Mouse (Mus musculus): ENCODE measurements around the gene Tcerg1l.

The Tcerg1l gene

DNA sequence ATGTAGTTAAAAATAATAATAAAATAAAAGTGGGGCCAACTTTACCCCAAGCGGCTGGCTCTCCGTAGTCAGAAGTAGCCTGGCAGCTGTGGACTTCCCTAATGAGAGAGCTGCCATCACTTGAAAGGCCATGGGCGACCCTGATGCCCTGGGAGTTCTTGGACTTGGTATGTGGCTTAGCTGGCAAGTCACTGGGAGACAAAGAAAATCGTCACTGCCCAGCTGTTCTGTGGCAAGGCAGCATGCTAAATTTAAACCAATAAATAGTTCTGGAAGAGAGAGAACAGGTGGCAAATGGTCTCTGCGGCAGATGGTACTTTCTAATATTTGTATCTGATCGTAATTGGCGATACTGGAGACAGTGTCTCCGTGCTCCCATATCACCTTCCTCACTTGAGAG lies 40.1 kb downstream of the Tcerg1l start:
- DNase-seq (ENCODE audit: low spot score) = no peak

DNA sequence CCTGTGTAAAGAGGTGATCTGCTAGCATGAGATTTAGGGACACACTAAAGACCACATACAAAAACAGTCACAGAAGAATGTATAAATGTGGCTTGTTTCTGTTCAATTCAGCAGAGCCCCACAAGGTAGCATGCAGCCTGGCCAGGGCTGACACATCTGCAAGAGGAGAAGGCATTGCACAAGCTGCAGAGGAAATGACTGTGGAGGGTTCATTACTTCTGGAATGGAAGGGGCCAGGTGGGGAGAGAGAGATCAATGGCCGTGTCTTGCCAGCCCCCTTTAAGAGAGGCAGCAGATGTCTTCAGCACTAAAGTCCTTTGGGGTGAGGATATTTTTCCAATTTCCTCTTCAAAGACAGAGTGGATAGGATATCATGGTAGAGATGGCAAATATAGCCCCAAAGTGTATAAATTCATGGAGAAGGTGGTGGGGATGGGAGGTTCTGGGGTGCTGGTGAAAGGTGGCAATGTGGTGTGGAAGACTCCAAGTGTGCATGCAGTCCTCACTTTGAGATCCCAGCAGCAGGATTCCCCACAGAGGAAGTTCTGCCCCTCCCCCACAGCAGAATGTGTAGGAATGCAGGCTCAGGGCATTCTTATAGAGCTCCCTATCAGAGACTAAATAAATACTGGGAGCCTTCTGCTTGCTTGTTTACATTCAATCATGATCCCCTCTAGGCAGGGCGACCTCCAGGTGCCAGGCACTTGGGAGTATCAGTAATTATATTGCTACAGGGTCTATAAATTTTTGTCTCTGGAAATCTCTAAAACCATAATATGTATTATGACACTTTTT lies 40.7 kb downstream of the Tcerg1l start:
- DNase-seq (ENCODE audit: low spot score) = no peak

DNA sequence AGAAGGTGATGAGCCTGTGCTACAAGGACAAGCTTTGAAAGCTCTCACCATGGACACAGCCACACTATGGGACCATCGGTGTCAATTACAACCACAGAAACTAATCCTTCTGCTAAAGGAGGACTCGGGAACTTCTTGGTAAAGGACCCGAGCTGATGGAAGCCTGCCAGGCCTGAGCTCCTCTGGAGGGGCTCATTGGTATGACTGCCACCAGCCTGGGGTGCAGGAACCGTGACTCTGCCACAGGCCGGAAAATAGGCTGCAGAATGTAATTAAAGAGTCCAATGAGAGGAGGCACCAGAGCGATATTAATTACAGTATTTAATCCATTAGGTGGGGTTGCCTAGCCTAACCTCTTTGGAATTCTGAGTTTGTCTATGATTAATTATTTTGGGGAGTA lies 52.1 kb downstream of the Tcerg1l start:
- DNase-seq (ENCODE audit: low spot score) = no peak

DNA sequence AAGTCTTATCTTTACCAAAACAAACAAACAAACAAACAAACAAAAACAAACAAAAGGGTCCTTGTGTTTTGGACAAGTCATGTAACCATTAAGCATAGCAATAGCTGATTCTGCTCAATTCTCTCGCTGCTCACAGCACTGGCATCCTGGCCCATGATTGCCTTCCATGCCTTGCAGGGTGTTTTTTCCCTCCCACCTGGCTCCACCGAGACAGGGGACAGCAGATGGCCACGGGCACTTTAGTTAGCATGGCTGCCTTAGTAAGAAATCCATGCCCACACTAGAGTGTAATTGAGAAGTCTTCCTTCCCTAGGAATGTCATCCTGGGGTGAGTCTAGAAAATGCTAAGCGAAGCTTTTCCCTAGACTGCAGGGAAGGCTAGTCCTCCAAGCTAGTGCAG lies 59.1 kb downstream of the Tcerg1l start:
- no peak for DNase-seq (ENCODE audit: low spot score)

DNA sequence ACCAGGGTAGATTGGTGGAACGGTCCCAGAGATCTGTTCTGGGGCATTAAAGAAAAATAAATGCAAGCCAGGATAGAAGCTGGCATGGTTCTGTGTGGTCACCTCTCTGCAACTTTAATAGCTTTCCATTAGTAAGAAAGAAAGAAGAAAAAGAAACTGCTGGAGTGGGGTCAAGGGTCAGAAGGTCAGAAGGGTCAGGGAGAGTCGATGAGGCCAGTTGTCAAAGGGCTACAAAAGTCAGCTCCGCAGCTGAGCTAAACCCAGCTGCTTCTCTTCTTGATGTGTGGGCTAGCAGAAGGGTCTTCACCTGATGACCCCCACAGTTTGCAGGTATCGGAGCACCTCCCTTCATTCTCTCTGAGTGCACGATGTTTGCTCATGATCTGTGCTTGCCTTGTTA lies 59.6 kb downstream of the Tcerg1l start:
- DNase-seq (ENCODE audit: low spot score) = no peak

DNA sequence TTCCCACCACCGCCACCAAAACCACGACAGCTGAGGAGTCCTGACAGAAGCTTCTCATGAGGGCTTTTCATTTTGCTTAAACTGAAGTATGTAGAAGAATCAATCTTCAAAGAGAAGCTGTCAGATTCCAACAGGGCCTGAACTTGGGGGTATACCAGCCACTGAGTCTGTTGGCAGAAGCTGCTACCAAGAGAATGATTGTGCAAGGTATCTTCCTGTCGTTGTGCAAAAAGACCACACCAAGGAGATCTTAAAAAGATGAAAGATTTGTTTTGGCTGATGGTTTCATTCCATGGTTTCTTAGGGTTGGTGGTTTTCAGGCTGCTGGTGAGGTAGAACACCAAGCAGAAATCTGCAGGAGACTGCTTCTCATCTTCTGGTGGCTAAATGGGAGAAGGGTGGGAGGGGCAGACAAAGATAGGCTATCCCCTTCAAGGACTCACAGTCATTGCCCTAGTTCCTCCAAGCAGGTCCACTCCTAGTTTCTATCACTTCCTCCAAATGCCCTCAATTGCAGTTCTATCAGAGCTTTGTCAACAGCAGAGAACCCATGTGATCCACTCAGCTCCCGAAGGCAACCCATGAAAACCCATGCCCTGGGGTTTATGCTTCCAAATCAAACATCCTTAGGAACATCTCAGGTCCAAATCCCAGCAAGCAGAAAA lies 64.9 kb downstream of the Tcerg1l start:
- no peak for DNase-seq (ENCODE audit: low spot score)

DNA sequence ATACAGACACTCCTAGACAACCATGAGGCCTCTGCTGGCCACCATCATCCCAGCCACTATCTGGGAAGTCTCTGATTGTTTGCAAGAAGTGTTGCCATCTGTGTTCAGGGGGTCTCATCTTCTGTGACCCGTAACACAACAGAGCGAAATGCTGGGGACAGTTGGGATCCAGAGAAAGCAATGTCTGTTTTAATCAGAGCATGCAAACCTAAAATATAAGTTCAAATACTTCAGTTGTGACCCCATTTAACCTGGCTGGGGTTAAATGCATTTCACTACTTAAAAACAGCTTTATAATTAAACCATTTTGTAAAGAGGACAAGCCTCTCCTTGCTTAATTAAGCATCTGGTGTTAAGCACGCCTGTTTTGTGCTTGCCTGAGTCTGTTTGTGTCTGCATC lies 66.3 kb downstream of the Tcerg1l start:
- no peak for DNase-seq (ENCODE audit: low spot score)

DNA sequence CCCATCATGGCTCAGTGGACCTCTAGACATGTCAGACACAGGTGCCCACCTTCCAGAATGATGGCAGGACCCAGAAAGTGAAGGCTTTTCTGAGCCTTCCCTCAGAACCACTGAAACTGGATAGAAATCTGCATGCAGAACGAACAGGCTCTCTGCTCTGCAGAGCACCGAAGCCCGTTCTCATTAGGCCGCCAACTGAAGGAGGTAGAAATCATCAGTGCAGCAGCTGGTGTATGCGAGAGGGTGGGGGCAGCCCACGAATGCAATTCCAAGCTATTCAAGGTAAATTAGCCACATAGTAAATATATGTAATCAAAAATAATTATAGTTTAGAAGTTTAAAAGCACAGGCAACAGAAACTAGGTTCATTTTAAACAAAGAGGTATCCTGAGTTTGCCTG lies 68.9 kb downstream of the Tcerg1l start:
- no peak for DNase-seq (ENCODE audit: low spot score)

DNA sequence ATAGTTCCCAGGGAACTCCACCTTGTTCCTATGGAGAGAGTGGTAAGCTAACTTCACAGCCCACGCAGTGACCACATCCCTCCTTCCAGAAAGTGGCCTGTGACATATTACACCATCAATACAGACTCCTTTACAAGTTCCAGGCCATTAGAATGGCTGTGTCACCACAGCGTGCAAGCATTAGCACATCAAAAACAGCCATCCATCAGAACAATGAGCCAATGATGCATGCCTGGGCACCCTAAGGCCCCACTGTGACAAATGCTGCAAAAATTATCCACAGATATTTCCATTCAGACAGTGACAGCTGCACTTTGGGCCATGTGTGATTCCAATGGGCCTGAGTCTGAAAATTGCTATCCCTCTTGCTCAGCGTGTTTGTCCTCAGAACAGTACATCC lies 70.8 kb downstream of the Tcerg1l start:
- no peak for DNase-seq (ENCODE audit: low spot score)

DNA sequence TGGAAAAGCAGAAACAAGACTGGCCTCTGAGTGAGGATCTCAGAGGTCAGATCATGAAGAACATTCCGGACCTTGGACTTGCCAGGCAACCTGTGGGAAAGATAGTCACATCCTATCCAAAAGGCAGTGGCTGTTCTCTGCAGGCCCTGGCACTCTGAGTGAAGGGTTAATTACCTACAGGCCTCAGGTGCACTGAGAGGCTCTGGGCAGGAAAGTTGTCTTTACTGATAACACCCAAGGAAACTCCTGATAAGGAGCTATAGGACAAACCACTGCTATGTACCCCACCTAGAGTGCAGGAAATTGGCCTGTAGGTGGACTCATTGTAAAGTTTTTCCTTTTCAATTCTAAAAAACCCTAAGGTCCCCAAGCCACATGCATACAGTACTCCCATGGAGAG lies 83.8 kb downstream of the Tcerg1l start:
- no peak for DNase-seq (ENCODE audit: low spot score)

DNA sequence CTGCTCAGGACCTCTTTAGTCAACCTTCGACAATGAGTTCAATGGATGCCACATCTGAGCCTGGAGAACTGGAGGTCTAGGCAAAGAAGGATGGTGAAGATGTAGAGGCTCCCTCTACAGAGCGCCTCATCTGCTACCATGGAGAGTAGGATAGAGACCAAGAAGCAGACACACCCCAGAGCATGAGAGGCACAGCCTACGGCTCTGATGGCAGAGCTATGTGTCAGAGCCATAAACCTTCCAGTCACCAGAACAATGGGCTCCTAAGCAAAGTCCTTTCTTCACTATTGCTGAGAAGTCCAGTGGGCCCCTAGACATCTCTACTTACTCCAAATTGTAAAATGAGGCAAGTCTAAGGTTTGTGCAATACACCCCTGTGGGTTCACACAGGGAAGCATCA lies 91.4 kb downstream of the Tcerg1l start:
- DNase-seq (ENCODE audit: low spot score) = no peak

DNA sequence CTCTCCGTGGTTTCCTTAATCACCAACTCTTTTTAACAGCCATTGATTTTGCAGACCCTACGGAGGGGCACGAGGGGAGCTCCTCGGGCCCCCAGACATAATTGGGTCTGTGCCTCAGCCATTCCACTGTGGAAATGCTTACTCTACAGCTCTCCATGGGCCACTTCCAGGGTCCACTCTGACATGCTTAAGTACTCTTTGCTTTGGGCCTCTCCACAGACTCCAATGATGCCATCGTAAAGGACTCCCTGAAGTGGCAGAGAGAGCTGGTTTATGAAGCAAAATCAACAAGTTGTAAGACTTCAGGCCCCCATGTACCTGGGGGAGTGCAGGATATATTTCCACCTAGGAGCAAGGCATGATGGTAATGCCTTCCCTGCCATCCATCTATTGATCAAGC lies 112.7 kb downstream of the Tcerg1l start:
- DNase-seq (ENCODE audit: low spot score) = no peak

DNA sequence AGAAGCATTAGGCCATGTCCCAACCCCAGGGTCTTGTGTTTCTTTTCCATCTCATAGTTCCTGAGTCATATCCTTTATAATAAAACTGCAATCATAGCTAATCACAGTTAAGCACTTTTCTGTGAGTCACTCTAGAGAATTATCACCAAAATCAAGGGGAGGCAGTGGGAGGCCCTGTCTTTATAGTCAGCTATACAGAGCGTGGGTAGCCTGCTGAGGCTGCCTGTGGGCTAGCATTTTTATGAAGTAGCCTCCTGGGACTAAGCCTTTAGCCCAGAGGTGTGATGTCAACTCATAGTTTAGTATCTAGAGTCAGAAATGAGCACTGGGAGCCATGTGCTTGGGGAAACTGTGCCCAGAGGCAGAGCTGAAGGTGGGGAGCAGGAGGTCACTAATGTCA lies 122.3 kb downstream of the Tcerg1l start:
- DNase-seq (ENCODE audit: low spot score) = no peak

GRCm38 (mm10) chr7:138271328-138271727 lies 126.2 kb downstream of the Tcerg1l start:
- DNase-seq (ENCODE audit: low spot score) = no peak

DNA sequence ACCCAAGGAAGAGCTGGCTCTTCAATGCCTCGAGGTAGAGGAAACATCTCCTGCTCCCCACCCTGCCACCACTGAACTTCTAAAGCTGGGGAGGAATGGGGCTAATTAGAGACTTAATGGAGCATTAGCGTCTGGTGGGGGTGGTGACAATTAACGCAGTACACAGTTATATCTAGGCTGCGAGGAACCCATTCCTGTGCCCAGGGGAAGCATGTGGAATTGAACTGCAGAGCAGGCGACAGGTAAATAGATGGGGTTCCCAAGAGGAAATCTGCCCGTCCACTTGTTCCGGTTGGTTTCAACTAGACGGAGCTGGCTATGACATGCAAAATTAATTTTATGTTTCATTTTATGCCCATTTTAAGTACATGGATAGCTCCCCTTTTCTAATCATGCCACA lies 128.1 kb downstream of the Tcerg1l start:
- DNase-seq (ENCODE audit: low spot score) = no peak

DNA sequence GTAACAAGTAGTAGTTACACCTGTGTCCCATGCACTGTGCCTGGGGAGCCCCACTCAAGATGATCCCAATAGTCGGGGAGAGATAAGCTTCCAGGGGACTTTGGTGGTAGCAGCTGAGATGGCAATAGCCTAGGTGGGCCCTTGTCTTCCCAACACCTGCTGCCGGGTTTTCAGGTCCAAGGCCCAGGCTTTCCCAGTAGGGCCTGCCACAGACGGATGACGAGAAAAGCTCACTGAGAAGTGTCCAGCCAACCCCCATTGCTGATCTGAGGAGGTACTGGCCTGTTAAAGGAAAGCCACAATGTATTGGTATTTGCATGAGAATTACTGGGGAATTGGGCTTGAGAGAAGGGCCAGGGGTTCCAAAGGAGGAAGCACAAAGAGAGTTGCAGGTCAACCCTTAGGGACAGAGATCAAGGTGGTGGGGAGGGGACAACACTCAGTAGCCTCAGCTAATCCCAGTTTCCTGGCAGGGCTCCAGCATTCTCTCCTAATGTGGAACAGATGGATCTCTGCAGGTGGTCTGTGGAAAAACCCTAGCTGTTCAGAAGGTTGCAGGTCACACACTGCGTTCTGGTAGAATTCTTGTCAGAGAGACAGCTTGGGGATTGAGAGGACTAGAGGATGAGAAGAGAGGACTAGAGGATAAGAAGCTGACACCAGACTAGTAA lies 129.4 kb downstream of the Tcerg1l start:
- DNase-seq (ENCODE audit: low spot score) = no peak

- no peak for DNase-seq (ENCODE audit: low spot score)
Measured at GRCm38 (mm10) chr7:138248612-138249011, 148.9 kb downstream of the Tcerg1l start.

- DNase-seq (ENCODE audit: low spot score) = no peak
Measured at GRCm38 (mm10) chr7:138248176-138248575, 149.4 kb downstream of the Tcerg1l start.

DNA sequence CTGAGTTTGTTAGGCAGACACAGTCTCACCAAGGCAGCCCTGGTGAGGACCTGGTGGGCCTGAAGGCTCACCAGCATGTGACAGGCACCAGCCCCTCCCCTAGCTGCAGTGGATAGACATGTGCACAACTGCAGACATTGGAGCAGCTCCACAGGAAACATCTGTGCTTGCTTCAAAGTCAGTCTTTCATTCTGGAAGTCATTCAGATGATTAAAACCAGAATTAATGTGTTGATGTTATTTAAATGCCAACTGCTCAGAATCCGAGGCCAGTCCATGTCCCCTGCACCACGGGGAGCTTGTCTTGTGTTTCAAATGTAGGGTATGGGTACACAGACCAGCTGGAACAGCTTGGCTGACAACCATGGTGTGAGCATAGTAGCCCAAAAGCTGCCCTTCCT lies 150.8 kb downstream of the Tcerg1l start:
- no peak for DNase-seq (ENCODE audit: low spot score)

DNA sequence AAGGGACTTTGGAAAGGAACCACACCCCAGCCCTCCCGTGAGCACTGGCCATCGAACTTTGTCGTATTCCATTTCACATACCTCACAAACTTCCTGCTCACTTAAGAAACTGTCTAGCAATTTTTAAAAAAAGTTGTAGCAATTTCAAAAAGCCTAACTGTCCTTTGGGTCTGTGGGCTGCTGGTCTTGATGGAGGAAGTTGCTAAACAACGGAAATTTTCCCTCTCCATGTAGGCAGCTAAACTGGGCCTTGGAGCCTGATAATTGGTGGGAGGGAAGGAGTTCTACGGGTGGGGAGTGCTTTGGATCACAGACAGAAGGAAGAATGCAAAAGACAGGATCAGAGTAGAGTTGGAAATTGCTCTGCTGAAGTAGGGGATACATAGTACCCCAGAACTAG lies 155.3 kb downstream of the Tcerg1l start:
- DNase-seq (ENCODE audit: low spot score) = no peak

DNA sequence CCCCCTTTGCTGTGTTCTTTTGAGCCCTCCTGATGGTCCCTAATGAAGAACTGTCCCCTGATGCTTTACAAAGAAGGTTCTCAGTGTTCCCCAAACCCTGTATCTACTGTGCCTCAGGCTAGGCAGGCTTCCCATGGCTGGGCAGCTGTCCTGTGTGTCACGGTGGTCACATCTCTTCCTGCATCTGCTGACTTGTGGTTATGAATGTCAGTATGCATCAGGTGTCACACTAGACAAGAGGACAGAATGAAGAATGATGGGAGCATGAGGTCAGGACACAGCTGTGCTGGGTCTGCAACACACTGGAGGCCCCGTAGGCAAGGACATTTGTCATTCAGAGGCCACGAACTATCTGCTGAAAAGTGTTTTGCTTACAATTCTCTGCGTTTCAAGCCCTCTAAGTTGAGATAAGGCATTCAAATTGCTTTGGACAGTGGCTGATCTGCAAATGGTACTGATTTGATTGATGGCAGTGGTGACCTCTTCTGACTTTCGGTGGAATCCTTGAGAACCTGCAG lies 159.8 kb downstream of the Tcerg1l start:
- no peak for DNase-seq (ENCODE audit: low spot score)

- no peak for DNase-seq (ENCODE audit: low spot score)
Measured at GRCm38 (mm10) chr7:138224252-138224651, 173.3 kb downstream of the Tcerg1l start.

DNA sequence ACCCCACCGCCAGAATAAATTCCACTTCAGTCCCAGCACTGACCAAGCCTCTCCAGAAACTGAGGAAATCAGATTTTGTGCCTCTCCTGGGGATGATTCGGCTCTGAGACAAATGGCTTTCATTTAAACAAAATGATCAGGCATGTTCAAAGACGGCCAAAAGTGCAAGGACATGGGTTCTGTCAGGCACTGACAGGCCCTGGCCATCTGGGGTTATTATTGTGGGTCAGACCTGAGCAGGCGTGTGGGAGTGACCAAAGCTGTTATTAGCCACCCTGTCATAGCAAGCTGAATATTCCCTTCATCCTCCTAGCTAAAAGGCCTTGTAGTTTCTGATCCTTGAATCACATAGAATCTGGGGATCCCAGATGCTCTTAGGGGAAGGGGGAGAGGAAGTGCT lies 174.6 kb downstream of the Tcerg1l start:
- no peak for DNase-seq (ENCODE audit: low spot score)
